Comparison of ENCODE assay signal across 8 mouse cellular contexts in genomic region chr8:11779844-11780634, GRCm38 (mm10). TPM values are rescaled to one million over a fixed set of nuclear protein-coding genes. Genes with fewer than 3 reads are reported as not detected.
DNase-seq lines count a peak whose midpoint lies in the region; ATAC-seq lines count a peak whose summit lies in the region.

No protein-coding gene starts in this region.

- ATAC-seq in heart, embryonic 13.5 days (ENCODE audit: extremely low read depth, insufficient number of reproducible peaks, low FRiP score, low TSS enrichment), result no peak
- no peak for ATAC-seq in stomach, embryonic 14.5 days (ENCODE audit: insufficient number of reproducible peaks, insufficient read depth, low FRiP score, low read depth)

- peak overlapping the region; percentile 83 for H3K27ac ChIP-seq in heart, embryonic 13.5 days (replicated peaks)
- H3K27ac ChIP-seq in limb, embryonic 10.5 days, result peak overlapping the region; percentile 15; the same call in 1 of the 2 replicates
- H3K27ac ChIP-seq in stomach, embryonic 14.5 days (ENCODE audit: low read length), result peak overlapping the region; percentile 44; the same call in 1 of the 2 replicates

- H3K9me3 ChIP-seq in heart, embryonic 13.5 days, result no peaks in the 10 kb centered on the region
- H3K9me3 ChIP-seq in limb, embryonic 10.5 days (replicated peaks), result no peaks in the 10 kb centered on the region
- no peaks in the 10 kb centered on the region for H3K9me3 ChIP-seq in stomach, embryonic 14.5 days (ENCODE audit: control insufficient read depth, low read depth, low read length)

- peak overlapping the region; percentile 59 for H3K4me2 ChIP-seq in heart, embryonic 13.5 days
- 0 out of 2 replicates have a peak overlapping the region, but pooled peaks have one; percentile 7 for H3K4me2 ChIP-seq in stomach, embryonic 14.5 days (replicated peaks; ENCODE audit: low read depth, low read length)

- WGBS in heart, embryonic 13.5 days, result 55% methylated on average over 10 of the region's 10 CpGs
- WGBS in limb, embryonic 10.5 days, result 84% methylated on average over 10 of the region's 10 CpGs
- 65% methylated on average over 10 of the region's 10 CpGs for WGBS in stomach, embryonic 14.5 days

- H3K27me3 ChIP-seq in heart, embryonic 13.5 days (replicated peaks), result no peaks in the 10 kb centered on the region
- H3K27me3 ChIP-seq in limb, embryonic 10.5 days (ENCODE audit: low read depth, poor library complexity, severe bottlenecking), result no peaks in the 10 kb centered on the region
- no peaks in the 10 kb centered on the region for H3K27me3 ChIP-seq in stomach, embryonic 14.5 days (ENCODE audit: control insufficient read depth, insufficient read depth, low read length)

- H3K4me3 ChIP-seq in heart, embryonic 13.5 days, result peak overlapping the region; percentile 44
- no peak overlapping the region; the same call in 1 of the 2 replicates for H3K4me3 ChIP-seq in limb, embryonic 10.5 days
- no peak overlapping the region for H3K4me3 ChIP-seq in stomach, embryonic 14.5 days (ENCODE audit: low read depth, low read length)

- intact Hi-C loops in heart, postnatal 36 days (cut with DNase I), result no loop called here

- DNase-seq in heart, adult 11 months, result peak; percentile 96
- DNase-seq in heart, postnatal 36 days, result no peak
- DNase-seq in brain, adult 2 months (ENCODE audit: low read depth, low spot score), result peak; percentile 98
- DNase-seq in limb, embryonic 10.5 days (ENCODE audit: low spot score), result no peak
- DNase-seq in gastrocnemius, postnatal 4 days (ENCODE audit: low spot score in 2 of 2), result no peak
- DNase-seq in ovary, adult 18-20 months (ENCODE audit: low spot score), result no peak

- peaks cover 83% of the 10 kb centered on the region for H3K4me1 ChIP-seq in heart, embryonic 13.5 days
- H3K4me1 ChIP-seq in limb, embryonic 10.5 days, result peaks cover 32% of the 10 kb centered on the region
- peaks cover 21% of the 10 kb centered on the region for H3K4me1 ChIP-seq in stomach, embryonic 14.5 days (ENCODE audit: control insufficient read depth, insufficient read depth, low read length)

- H3K9ac ChIP-seq in heart, embryonic 13.5 days, result peak overlapping the region; percentile 69
- H3K9ac ChIP-seq in stomach, embryonic 14.5 days (replicated peaks; ENCODE audit: low read depth, low read length), result no peak overlapping the region

- H3K36me3 ChIP-seq in heart, embryonic 13.5 days, result peaks cover 42% of the 10 kb centered on the region
- H3K36me3 ChIP-seq in limb, embryonic 10.5 days, result peaks cover 42% of the 10 kb centered on the region
- peaks cover 10% of the 10 kb centered on the region for H3K36me3 ChIP-seq in stomach, embryonic 14.5 days (ENCODE audit: control insufficient read depth, insufficient read depth, low read length)

RNA-seq across cellular contexts. Expression of gene Arhgef7, which starts 52.5 kb away (rescaled TPM):
- 100 to 1,000 TPM; 125 to 130 TPM for total RNA-seq in heart, postnatal 36 days (2021)
- 44.8 and 45.8 TPM in 2 replicates for polyA plus RNA-seq in heart, embryonic 13.5 days (2015; fragmentation: Nextera tagmentation; extraction: Ambion mirVana)
- polyA plus RNA-seq in limb, embryonic 10.5 days (2016; fragmentation: Nextera tagmentation; extraction: Ambion mirVana), result 52.4 and 59.1 TPM in 2 replicates
- polyA plus RNA-seq in stomach, embryonic 14.5 days (2014; fragmentation: Nextera tagmentation; extraction: Ambion mirVana), result 37.0 and 37.4 TPM in 2 replicates
- 100 to 1,000 TPM; 107 to 114 TPM for total RNA-seq in gastrocnemius, postnatal 4 days (2021)

Comparison
In these comparisons a context has a peak if more than half of its experiments do, and no peak if none do; other contexts are left out.
1. DNase-seq: peak in heart, adult 11 months (single experiment) and brain, adult 2 months (single experiment); none in heart, postnatal 36 days (0 of 2), limb, embryonic 10.5 days (single experiment), gastrocnemius, postnatal 4 days (0 of 2) and ovary, adult 18-20 months (single experiment).
2. H3K27ac ChIP-seq: peak in every context shown above with its lines; median percentile 83 in heart, embryonic 13.5 days; 44 in stomach, embryonic 14.5 days; 15 in limb, embryonic 10.5 days.